Mouse (Mus musculus) heart, embryonic 10.5 days (tissue): ENCODE results near the gene Cblb. TPM values are rescaled to one million over a fixed set of nuclear protein-coding genes. Genes with fewer than 3 reads are reported as not detected.

ENCODE experiments used
- DNase-seq: peaks from one replicate; pipeline ENCODE4 v3.0.0-alpha.2; 2017; ENCODE audit warnings: low spot score
- H3K27ac ChIP-seq: fragments of 300-500 bp; sonication (generic); 2 replicates; pipeline ENCODE4 v1.5.1; 2016; ENCODE audit warnings: mild to moderate bottlenecking
- H3K27me3 ChIP-seq: fragments of 300-500 bp; sonication (generic); 2 replicates; pipeline ENCODE4 v1.6.1; 2016; ENCODE audit warnings: mild to moderate bottlenecking; ENCODE audit not compliant: poor library complexity, insufficient read depth, severe bottlenecking
- H3K36me3 ChIP-seq: fragments of 300-500 bp; sonication (generic); 2 replicates; pipeline ENCODE4 v1.6.1; 2016; ENCODE audit warnings: mild to moderate bottlenecking, moderate library complexity
- H3K4me1 ChIP-seq: fragments of 300-500 bp; sonication (generic); 2 replicates; pipeline ENCODE4 v1.6.1; 2016; ENCODE audit warnings: mild to moderate bottlenecking
- H3K4me3 ChIP-seq: fragments of 300-500 bp; sonication (generic); 2 replicates; pipeline ENCODE4 v1.5.1; 2016; ENCODE audit warnings: mild to moderate bottlenecking, moderate library complexity
- H3K9me3 ChIP-seq: fragments of 300-500 bp; sonication (generic); 2 replicates; pipeline ENCODE4 v1.6.1; 2016; ENCODE audit warnings: mild to moderate bottlenecking, moderate library complexity
- WGBS: fragments of 180-500 bp; shearing (Covaris S2); methylation state at CpG from one replicate; pipeline ENCODE4 v1.1.7; 2016; 5-methylcytosine and 5-hydroxymethylcytosine counted together
- polyA plus RNA-seq: library from polyadenylated mRNA; unstranded; fragments of >200 nt; fragmentation: Nextera tagmentation; extraction: Ambion mirVana; gene quantifications from 2 replicates; pipeline ENCODE4 v1.2.1, GENCODE M21; 2016

Cblb gene
- polyA plus RNA-seq, 1 experiment from 2014 or later, result 16.1 TPM

DNA sequence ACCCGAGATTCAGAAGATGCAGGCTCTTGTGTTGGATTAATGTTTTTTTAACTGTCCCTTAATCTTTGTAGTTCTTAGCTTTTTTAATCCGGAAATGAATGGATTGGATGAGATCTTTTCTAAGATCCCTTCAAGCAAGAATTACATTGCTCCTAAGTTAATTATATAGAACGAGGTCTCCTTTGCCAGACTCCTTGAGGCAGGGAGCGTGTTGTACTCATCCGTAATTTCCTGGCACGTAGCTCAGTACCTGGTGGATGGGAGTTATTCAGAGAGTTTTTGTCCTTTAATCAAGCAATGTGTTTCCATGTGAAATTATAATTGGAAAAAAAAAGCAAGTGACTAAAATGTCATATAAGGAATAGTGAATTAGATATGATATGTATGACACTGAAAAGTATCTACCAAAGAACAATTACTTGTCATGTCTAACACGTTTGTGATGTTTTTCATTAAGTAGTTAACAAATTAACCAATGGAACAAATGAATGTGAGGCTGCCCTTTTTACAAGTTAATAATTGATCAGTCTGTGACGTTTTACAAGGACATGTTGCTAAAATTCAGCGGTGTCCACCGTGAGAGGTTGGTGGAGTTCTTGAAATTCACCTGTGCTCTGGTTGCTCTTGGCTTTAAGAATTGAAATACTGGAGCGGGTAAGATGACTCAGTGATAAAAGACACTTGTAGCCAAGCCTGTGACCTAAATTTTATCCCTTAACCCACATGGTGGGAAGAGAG is 12.5 kb downstream of the Cblb start:
- peaks cover 8% of the 10 kb centered on the region; the same call in 1 of the 2 replicates for H3K4me1 ChIP-seq
- H3K36me3 ChIP-seq, result peaks cover 15% of the 10 kb centered on the region
- H3K27me3 ChIP-seq, result no peaks in the 10 kb centered on the region
- H3K4me3 ChIP-seq, result no peak overlapping the region
- no peaks in the 10 kb centered on the region for H3K9me3 ChIP-seq
- no peak for DNase-seq
- H3K27ac ChIP-seq, result no peak overlapping the region
- 92% methylated on average over 11 of the region's 11 CpGs for WGBS

DNA sequence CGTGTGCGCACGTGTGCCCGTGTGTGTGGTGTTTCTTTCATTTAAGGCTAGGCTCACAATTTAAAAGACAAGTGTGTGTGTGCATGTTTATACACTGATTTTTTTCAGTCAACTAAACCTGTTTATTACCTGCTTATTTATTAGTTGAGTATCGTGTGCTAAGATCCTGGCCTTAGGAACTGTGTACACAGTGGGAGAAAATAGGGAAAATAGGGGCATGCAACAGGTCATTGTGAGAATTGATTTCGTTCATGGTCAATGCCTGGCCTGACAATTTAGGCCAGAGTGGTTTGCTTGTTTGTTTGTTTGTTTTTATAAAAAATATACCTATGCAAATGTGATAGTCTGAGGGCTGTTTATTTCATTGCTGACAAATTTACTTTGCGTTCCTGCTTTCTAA is 13.5 kb downstream of the Cblb start:
- DNase-seq, result no peak
- Histone ChIP-seq H3K4me1 (peaks cover 17% of the 10 kb centered on the region; the same call in 1 of the 2 replicates), H3K27me3 (no peaks in the 10 kb centered on the region), H3K27ac (no peak overlapping the region), H3K4me3 (no peak overlapping the region), H3K9me3 (no peaks in the 10 kb centered on the region), H3K36me3 (peaks cover 24% of the 10 kb centered on the region)
- WGBS, result 93% methylated on average over 7 of the region's 7 CpGs

DNA sequence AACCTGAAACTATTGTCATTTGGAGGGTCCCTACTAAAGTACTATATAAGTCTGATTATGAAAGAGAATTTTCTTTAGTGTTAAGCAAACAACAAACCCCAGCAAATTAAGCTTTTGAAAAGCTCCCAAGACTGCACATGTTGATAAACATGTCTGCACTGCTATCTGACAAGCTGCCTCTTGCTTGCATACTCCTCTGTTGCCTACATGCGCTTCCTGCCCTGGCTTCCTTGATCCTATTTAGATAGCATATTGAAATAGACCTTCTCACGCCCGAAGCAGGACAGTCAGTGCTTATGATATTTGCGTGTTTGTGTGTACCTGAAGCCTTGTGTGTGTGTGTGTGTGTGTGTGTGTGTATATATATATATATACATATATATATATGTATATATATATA is 14.0 kb downstream of the Cblb start:
- Histone ChIP-seq H3K27me3 (no peaks in the 10 kb centered on the region), H3K27ac (no peak overlapping the region), H3K9me3 (no peaks in the 10 kb centered on the region), H3K4me3 (no peak overlapping the region), H3K36me3 (peaks cover 26% of the 10 kb centered on the region), H3K4me1 (peaks cover 19% of the 10 kb centered on the region; the same call in 1 of the 2 replicates)
- DNase-seq, result no peak
- WGBS, result 82% methylated on average over 4 of the region's 4 CpGs

DNA sequence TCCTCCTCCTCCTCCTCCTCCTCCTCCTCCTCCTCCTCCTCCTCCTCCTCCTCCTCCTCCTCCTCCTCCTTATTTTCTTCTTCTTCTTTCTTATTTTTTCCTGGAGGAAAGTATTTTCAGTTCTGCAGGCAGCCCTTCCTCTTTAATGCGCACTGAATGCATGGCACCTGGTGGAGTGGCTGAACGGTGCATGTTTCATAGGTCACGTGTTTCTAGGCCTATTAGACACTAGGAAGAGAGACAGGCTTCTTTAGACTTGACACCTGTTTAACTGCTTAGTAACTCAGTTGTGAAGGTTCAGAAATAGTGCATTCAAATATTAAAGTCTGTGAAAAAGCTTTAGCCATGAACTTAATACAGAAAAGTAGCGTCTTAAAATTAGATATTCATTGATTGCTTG is 15.4 kb downstream of the Cblb start:
- Histone ChIP-seq H3K36me3 (peaks cover 28% of the 10 kb centered on the region), H3K4me3 (no peak overlapping the region), H3K9me3 (no peaks in the 10 kb centered on the region), H3K27ac (no peak overlapping the region), H3K27me3 (no peaks in the 10 kb centered on the region), H3K4me1 (peaks cover 19% of the 10 kb centered on the region; the same call in 1 of the 2 replicates)
- DNase-seq, result no peak
- 93% methylated on average over 4 of the region's 4 CpGs for WGBS

DNA sequence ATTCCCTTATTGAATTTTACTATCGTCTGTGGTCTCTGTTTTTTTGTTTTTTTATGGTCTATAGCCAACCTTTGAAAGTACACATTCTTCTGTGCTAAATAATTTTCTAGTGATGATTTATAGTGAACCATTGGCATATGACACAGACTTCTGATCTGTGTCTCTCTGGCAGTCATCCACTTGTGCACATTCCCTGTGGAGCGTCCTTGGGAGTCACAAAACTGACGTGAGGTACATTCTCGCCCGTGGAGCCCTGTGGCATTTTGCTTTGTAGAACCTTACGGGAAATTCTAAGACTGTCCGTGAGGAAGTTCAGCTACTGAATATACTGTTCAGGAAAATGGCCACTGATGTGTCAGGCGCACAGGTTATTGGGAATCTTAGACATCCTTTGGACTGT is 20.1 kb downstream of the Cblb start:
- peaks cover 39% of the 10 kb centered on the region for H3K4me1 ChIP-seq
- no peaks in the 10 kb centered on the region for H3K9me3 ChIP-seq
- DNase-seq, result no peak
- no peak overlapping the region for H3K4me3 ChIP-seq
- WGBS, result 89% methylated on average over 8 of the region's 8 CpGs
- peaks cover 34% of the 10 kb centered on the region for H3K36me3 ChIP-seq
- H3K27ac ChIP-seq, result no peak overlapping the region
- no peaks in the 10 kb centered on the region for H3K27me3 ChIP-seq

DNA sequence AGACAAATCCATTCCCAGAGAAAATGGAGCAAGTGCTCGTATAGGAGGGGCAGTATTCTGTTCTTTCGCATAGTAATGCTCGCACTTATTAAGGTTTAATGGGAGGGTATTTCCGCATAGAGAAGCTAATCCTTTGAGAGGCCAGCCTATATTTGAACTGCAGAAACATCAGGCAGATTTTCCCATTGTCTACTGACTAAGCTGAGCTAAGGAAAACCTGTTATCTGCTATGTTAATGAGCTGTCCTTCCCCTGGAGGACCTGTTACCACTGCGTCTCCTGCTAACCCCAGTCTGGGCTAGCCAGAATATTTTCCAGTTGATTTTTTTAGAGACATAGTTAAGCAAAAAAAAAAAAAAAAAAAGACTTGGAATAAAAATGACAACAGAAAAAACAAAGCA is 21.7 kb downstream of the Cblb start:
- 58% methylated on average over 5 of the region's 5 CpGs for WGBS
- H3K9me3 ChIP-seq, result no peaks in the 10 kb centered on the region
- H3K4me1 ChIP-seq, result peaks cover 53% of the 10 kb centered on the region
- H3K4me3 ChIP-seq, result no peak overlapping the region
- peaks cover 27% of the 10 kb centered on the region for H3K36me3 ChIP-seq
- no peaks in the 10 kb centered on the region for H3K27me3 ChIP-seq
- no peak for DNase-seq
- H3K27ac ChIP-seq, result no peak overlapping the region

DNA sequence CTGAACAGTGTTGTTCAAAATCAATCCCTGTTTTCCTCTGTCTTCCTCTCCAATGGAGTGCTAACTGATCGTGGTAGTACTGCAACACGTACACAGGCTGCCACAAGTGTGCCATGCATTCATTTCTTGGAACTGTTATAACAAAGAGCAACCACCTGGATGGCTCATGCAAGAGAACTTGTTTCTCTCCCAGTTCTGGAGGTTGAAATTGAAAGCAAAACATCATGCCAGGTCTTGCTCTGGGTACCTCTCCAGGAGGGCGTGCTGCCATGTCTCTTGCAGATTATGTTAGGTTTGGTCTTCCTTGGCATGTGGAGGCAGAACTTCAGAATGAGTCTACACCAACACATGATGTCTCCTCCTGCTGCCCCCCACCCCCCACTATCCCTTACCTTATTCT is 24.2 kb downstream of the Cblb start:
- no peak overlapping the region for H3K4me3 ChIP-seq
- H3K9me3 ChIP-seq, result no peaks in the 10 kb centered on the region
- no peak overlapping the region for H3K27ac ChIP-seq
- 94% methylated on average over 3 of the region's 3 CpGs for WGBS
- peaks cover 6% of the 10 kb centered on the region; the same call in 1 of the 2 replicates for H3K36me3 ChIP-seq
- H3K4me1 ChIP-seq, result peaks cover 54% of the 10 kb centered on the region
- DNase-seq, result no peak
- H3K27me3 ChIP-seq, result no peaks in the 10 kb centered on the region

DNA sequence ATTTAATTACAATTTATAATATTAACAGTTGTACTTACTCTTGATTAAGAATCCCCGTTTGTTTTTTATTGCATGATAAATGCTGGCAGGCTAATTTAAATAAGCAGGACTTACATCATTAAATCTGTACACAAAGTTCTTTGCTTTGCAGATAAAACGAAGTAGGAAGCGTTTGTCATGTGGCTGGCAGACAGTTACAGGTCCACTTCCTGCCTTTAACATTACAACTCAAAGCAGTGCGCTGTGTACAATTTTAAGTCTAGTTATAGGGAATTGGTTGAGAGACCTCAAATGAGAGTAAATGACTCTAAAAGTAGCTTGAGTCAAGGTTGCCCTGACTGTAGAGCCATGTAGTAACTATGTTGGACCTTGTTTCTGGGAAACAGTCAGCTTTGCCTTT is 25.1 kb downstream of the Cblb start:
- WGBS, result 71% methylated on average over 4 of the region's 4 CpGs
- H3K9me3 ChIP-seq, result no peaks in the 10 kb centered on the region
- H3K27ac ChIP-seq, result peak overlapping the region; percentile 64; the same call in 1 of the 2 replicates
- DNase-seq, result no peak
- no peak overlapping the region for H3K4me3 ChIP-seq
- H3K36me3 ChIP-seq, result peaks cover 5% of the 10 kb centered on the region; the same call in 1 of the 2 replicates
- peaks cover 63% of the 10 kb centered on the region for H3K4me1 ChIP-seq
- H3K27me3 ChIP-seq, result no peaks in the 10 kb centered on the region

DNA sequence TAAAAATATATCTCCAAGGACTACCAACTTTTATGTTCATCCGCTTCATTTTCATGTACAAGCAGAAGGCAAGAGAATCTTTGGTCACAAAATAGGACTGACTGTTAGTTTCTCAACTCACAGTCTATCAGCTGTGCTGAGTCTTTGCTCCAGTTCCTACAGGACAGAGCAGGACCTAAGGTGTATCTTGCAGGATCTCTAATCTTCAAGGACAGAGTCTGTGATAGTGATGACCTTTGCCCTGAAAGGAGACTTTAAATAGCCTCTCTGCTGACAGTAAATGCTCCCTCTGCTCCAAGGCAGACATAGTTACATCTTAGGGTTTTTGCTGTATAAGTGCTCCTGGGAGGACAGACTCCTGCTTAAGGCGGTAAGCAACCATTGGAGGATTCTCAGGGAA is 26.3 kb downstream of the Cblb start:
- H3K4me3 ChIP-seq, result no peak overlapping the region
- no peaks in the 10 kb centered on the region for H3K27me3 ChIP-seq
- H3K9me3 ChIP-seq, result no peaks in the 10 kb centered on the region
- no peak for DNase-seq
- 66% methylated on average over 2 of the region's 2 CpGs for WGBS
- peak overlapping the region; percentile 52; the same call in 1 of the 2 replicates for H3K27ac ChIP-seq
- H3K4me1 ChIP-seq, result peaks cover 68% of the 10 kb centered on the region
- peaks cover 5% of the 10 kb centered on the region; the same call in 1 of the 2 replicates for H3K36me3 ChIP-seq

DNA sequence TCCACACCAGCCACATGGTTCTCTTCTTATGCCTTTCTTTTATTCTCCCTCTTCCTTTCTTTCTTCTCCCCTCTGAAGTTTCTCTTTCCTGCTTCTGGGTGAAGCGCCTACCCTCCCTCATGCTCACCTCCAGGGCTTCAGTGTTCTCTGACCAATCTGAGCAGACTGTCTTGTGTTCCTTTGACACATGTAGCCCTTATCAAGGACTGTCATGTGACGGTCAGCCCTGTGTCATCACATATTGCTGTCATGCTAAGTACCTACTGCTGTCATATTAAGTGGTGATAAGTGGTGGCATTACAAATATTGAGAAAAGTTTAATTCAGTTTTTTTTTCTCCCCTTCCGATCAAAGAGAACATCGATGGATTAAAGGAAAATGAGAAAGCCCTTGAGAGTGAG is 28.5 kb downstream of the Cblb start:
- Histone ChIP-seq H3K27me3 (no peaks in the 10 kb centered on the region), H3K4me1 (peaks cover 73% of the 10 kb centered on the region), H3K9me3 (no peaks in the 10 kb centered on the region), H3K36me3 (peaks cover 5% of the 10 kb centered on the region; the same call in 1 of the 2 replicates), H3K27ac (peak overlapping the region; percentile 73), H3K4me3 (no peak overlapping the region)
- no peak for DNase-seq
- WGBS, result 66% methylated on average over 4 of the region's 4 CpGs

DNA sequence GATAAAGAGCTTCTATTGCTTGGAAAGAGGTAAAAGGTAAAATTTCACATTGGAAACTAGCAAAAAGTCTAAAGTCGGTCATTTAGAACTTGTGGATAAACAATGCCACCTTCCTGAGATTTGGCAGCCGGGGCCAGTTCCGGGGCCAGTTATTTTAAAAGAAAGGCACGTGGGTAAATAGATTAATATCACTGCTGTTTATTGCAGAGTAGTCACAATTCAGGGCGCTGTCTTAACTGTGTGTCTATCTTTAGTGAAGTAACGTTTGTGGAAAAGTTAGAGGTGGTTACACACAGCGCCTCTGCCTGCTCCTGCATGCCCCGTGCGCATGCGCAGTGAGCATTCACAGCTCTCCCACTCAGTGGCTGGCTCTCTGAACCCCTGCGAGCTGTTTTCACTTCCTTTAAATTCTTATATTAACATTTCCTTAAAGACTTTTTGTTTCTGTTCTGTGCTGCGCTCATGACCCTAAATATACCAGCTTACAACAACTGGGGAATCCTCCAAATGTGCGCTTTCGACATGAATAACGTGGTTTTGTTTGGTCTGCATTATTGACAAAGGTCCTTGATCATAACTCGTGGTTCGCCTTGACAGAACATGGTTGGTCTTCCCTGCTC is 29.2 kb downstream of the Cblb start:
- no peaks in the 10 kb centered on the region for H3K9me3 ChIP-seq
- DNase-seq, result no peak
- H3K36me3 ChIP-seq, result peaks cover 3% of the 10 kb centered on the region; the same call in 1 of the 2 replicates
- H3K4me1 ChIP-seq, result peaks cover 75% of the 10 kb centered on the region
- no peaks in the 10 kb centered on the region for H3K27me3 ChIP-seq
- peak overlapping the region; percentile 69; the same call in 1 of the 2 replicates for H3K27ac ChIP-seq
- WGBS, result 73% methylated on average over 17 of the region's 17 CpGs
- no peak overlapping the region for H3K4me3 ChIP-seq

DNA sequence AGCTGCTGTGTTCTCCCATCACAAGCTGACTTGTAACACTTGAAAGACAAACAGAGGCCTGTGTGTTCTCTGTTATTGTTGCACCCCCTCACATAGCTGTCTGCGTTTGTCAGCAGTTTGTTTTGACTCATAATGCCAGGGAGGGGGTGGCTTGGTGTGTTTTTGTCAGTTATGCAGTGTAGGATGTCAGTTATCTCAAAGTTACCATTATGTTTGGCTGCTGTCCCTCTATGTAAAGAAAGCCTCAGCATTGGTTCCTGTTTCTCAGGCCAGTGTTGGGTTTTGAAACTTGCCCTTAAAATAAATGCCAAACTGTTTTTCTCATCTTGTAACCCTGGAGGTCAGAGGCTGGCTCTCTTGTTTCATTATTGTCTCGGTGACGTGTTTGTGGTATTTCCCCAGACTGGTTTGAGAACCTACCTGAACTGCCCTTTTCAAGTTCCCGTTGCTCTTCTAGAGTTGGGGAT is 30.0 kb downstream of the Cblb start:
- Histone ChIP-seq H3K27me3 (no peaks in the 10 kb centered on the region), H3K9me3 (no peaks in the 10 kb centered on the region), H3K4me1 (peaks cover 69% of the 10 kb centered on the region), H3K27ac (peak overlapping the region; percentile 69), H3K4me3 (no peak overlapping the region), H3K36me3 (no peaks in the 10 kb centered on the region)
- WGBS, result 51% methylated on average over 4 of the region's 4 CpGs
- DNase-seq, result no peak
